Mouse (Mus musculus): Measurements from ENCODE around the gene Ophn1. TPM values are rescaled to one million over a fixed set of nuclear protein-coding genes. Genes with fewer than 3 reads are reported as not detected.

Gene Ophn1
- polyA plus RNA-seq, 1 experiment from 2014 or later, result 26.3 TPM

GRCm38 (mm10) chrX:98774247-98774950, 116.4 kb downstream of the Ophn1 start:
- no peaks in the 10 kb centered on the region for H3K36me3 ChIP-seq
- 70% methylated on average over 4 of the region's 4 CpGs for WGBS
- no peak overlapping the region for H3K4me3 ChIP-seq
- H3K9me3 ChIP-seq, result no peaks in the 10 kb centered on the region
- no peak overlapping the region for H3K4me2 ChIP-seq
- no peak overlapping the region for H3K9ac ChIP-seq
- H3K27me3 ChIP-seq, result no peaks in the 10 kb centered on the region
- H3K4me1 ChIP-seq, result no peaks in the 10 kb centered on the region
- ATAC-seq (ENCODE audit: insufficient number of reproducible peaks, low FRiP score, low TSS enrichment, low read depth), result no peak
- H3K27ac ChIP-seq, result no peak overlapping the region

GRCm38 (mm10) chrX:98755089-98755488, 135.7 kb downstream of the Ophn1 start:
- H3K4me2 ChIP-seq, result no peak overlapping the region
- H3K4me3 ChIP-seq, result no peak overlapping the region
- no peaks in the 10 kb centered on the region for H3K4me1 ChIP-seq
- no peaks in the 10 kb centered on the region for H3K27me3 ChIP-seq
- no peaks in the 10 kb centered on the region for H3K9me3 ChIP-seq
- H3K36me3 ChIP-seq, result no peaks in the 10 kb centered on the region
- no peak for ATAC-seq (ENCODE audit: insufficient number of reproducible peaks, low FRiP score, low TSS enrichment, low read depth)
- H3K9ac ChIP-seq, result no peak overlapping the region
- WGBS, result 72% methylated on average over 2 of the region's 2 CpGs
- H3K27ac ChIP-seq, result no peak overlapping the region

GRCm38 (mm10) chrX:98751279-98751817, 139.5 kb downstream of the Ophn1 start:
- Histone ChIP-seq H3K9me3 (no peaks in the 10 kb centered on the region), H3K27ac (no peak overlapping the region), H3K9ac (no peak overlapping the region), H3K4me3 (no peak overlapping the region), H3K36me3 (no peaks in the 10 kb centered on the region), H3K4me1 (no peaks in the 10 kb centered on the region), H3K4me2 (no peak overlapping the region), H3K27me3 (no peaks in the 10 kb centered on the region)
- no peak for ATAC-seq (ENCODE audit: insufficient number of reproducible peaks, low FRiP score, low TSS enrichment, low read depth)
- WGBS, result 72% methylated on average over 1 of the region's 1 CpGs

- Histone ChIP-seq H3K4me1 (no peaks in the 10 kb centered on the region), H3K36me3 (no peaks in the 10 kb centered on the region), H3K9ac (no peak overlapping the region), H3K9me3 (no peaks in the 10 kb centered on the region), H3K4me3 (no peak overlapping the region), H3K27ac (no peak overlapping the region), H3K4me2 (no peak overlapping the region), H3K27me3 (no peaks in the 10 kb centered on the region)
- no peak for ATAC-seq (ENCODE audit: insufficient number of reproducible peaks, low FRiP score, low TSS enrichment, low read depth)
- 69% methylated on average over 5 of the region's 5 CpGs for WGBS
Measured at GRCm38 (mm10) chrX:98736758-98737157, 154.1 kb downstream of the Ophn1 start.

- H3K9ac ChIP-seq, result no peak overlapping the region
- WGBS, result 61% methylated on average over 10 of the region's 10 CpGs
- ATAC-seq (ENCODE audit: insufficient number of reproducible peaks, low FRiP score, low TSS enrichment, low read depth), result no peak
Measured at GRCm38 (mm10) chrX:98722991-98723390, 167.8 kb downstream of the Ophn1 start.

GRCm38 (mm10) chrX:98707766-98708165, 183.1 kb downstream of the Ophn1 start:
- no peak for ATAC-seq (ENCODE audit: insufficient number of reproducible peaks, low FRiP score, low TSS enrichment, low read depth)

More at GRCm38 (mm10) chrX:98722991-98723390, 167.8 kb downstream of the Ophn1 start:
- H3K36me3 ChIP-seq, result no peaks in the 10 kb centered on the region
- no peaks in the 10 kb centered on the region for H3K27me3 ChIP-seq
- no peak overlapping the region for H3K27ac ChIP-seq
- H3K4me1 ChIP-seq, result no peaks in the 10 kb centered on the region
- H3K4me3 ChIP-seq, result no peak overlapping the region
- H3K4me2 ChIP-seq, result no peak overlapping the region
- no peaks in the 10 kb centered on the region for H3K9me3 ChIP-seq

GRCm38 (mm10) chrX:98701635-98702034, 189.2 kb downstream of the Ophn1 start:
- Histone ChIP-seq H3K4me3 (no peak overlapping the region), H3K27me3 (no peaks in the 10 kb centered on the region; the same call in 1 of the 2 replicates), H3K36me3 (no peaks in the 10 kb centered on the region), H3K4me2 (no peak overlapping the region), H3K4me1 (no peaks in the 10 kb centered on the region), H3K27ac (no peak overlapping the region), H3K9me3 (no peaks in the 10 kb centered on the region), H3K9ac (no peak overlapping the region)
- ATAC-seq (ENCODE audit: insufficient number of reproducible peaks, low FRiP score, low TSS enrichment, low read depth), result no peak
- WGBS, result 22% methylated on average over 4 of the region's 4 CpGs

More at GRCm38 (mm10) chrX:98707766-98708165, 183.1 kb downstream of the Ophn1 start:
- Histone ChIP-seq H3K9me3 (no peaks in the 10 kb centered on the region), H3K9ac (no peak overlapping the region), H3K27me3 (no peaks in the 10 kb centered on the region; the same call in 1 of the 2 replicates), H3K27ac (no peak overlapping the region), H3K4me2 (no peak overlapping the region), H3K36me3 (no peaks in the 10 kb centered on the region), H3K4me3 (no peak overlapping the region), H3K4me1 (no peaks in the 10 kb centered on the region)

GRCm38 (mm10) chrX:98682603-98683002, 208.2 kb downstream of the Ophn1 start:
- no peaks in the 10 kb centered on the region for H3K9me3 ChIP-seq
- no peak overlapping the region for H3K4me2 ChIP-seq
- no peaks in the 10 kb centered on the region for H3K36me3 ChIP-seq
- no peak overlapping the region for H3K9ac ChIP-seq
- no peak for ATAC-seq (ENCODE audit: insufficient number of reproducible peaks, low FRiP score, low TSS enrichment, low read depth)
- no peaks in the 10 kb centered on the region for H3K27me3 ChIP-seq
- H3K4me3 ChIP-seq, result no peak overlapping the region
- no peaks in the 10 kb centered on the region for H3K4me1 ChIP-seq
- no peak overlapping the region for H3K27ac ChIP-seq

GRCm38 (mm10) chrX:98681281-98681680, 209.5 kb downstream of the Ophn1 start:
- Histone ChIP-seq H3K9me3 (no peaks in the 10 kb centered on the region), H3K4me1 (no peaks in the 10 kb centered on the region), H3K4me3 (no peak overlapping the region), H3K27ac (no peak overlapping the region), H3K36me3 (no peaks in the 10 kb centered on the region), H3K9ac (no peak overlapping the region), H3K4me2 (no peak overlapping the region), H3K27me3 (no peaks in the 10 kb centered on the region)
- ATAC-seq (ENCODE audit: insufficient number of reproducible peaks, low FRiP score, low TSS enrichment, low read depth), result no peak
- WGBS, result 74% methylated on average over 2 of the region's 2 CpGs

GRCm38 (mm10) chrX:98670988-98671387, 219.8 kb downstream of the Ophn1 start:
- H3K4me1 ChIP-seq, result no peaks in the 10 kb centered on the region
- H3K4me2 ChIP-seq, result no peak overlapping the region
- no peak overlapping the region for H3K27ac ChIP-seq
- no peaks in the 10 kb centered on the region for H3K36me3 ChIP-seq
- no peaks in the 10 kb centered on the region for H3K27me3 ChIP-seq
- H3K9me3 ChIP-seq, result no peaks in the 10 kb centered on the region
- H3K4me3 ChIP-seq, result no peak overlapping the region
- H3K9ac ChIP-seq, result no peak overlapping the region
- no peak for ATAC-seq (ENCODE audit: insufficient number of reproducible peaks, low FRiP score, low TSS enrichment, low read depth)

GRCm38 (mm10) chrX:98651431-98651830, 239.4 kb downstream of the Ophn1 start:
- H3K9me3 ChIP-seq, result no peaks in the 10 kb centered on the region
- H3K4me3 ChIP-seq, result no peak overlapping the region
- no peaks in the 10 kb centered on the region for H3K4me1 ChIP-seq
- H3K36me3 ChIP-seq, result no peaks in the 10 kb centered on the region
- no peak overlapping the region for H3K9ac ChIP-seq
- no peaks in the 10 kb centered on the region for H3K27me3 ChIP-seq
- no peak overlapping the region for H3K4me2 ChIP-seq
- ATAC-seq (ENCODE audit: insufficient number of reproducible peaks, low FRiP score, low TSS enrichment, low read depth), result no peak
- H3K27ac ChIP-seq, result no peak overlapping the region

GRCm38 (mm10) chrX:98628666-98629404, 262.0 kb downstream of the Ophn1 start:
- no peak overlapping the region for H3K4me2 ChIP-seq
- H3K9ac ChIP-seq, result no peak overlapping the region
- no peaks in the 10 kb centered on the region for H3K27me3 ChIP-seq
- H3K4me3 ChIP-seq, result no peak overlapping the region
- H3K4me1 ChIP-seq, result no peaks in the 10 kb centered on the region
- 77% methylated on average over 3 of the region's 3 CpGs for WGBS
- H3K36me3 ChIP-seq, result no peaks in the 10 kb centered on the region
- no peak for ATAC-seq (ENCODE audit: insufficient number of reproducible peaks, low FRiP score, low TSS enrichment, low read depth)
- H3K9me3 ChIP-seq, result no peaks in the 10 kb centered on the region
- no peak overlapping the region for H3K27ac ChIP-seq
